Mouse (Mus musculus) erythroblast, embryonic 14.5 days (primary cell): ENCODE results near the gene Yes1.

Source experiments
- GATA1 ChIP-seq: IDR thresholded peaks from 2 replicates; pipeline ENCODE4 v1.6.1; 2012; ENCODE audit warnings: low read length, inconsistent platforms, mixed read lengths
- TAL1 ChIP-seq: IDR thresholded peaks from 3 replicates; pipeline ENCODE4 v1.6.1; 2012; ENCODE audit warnings: low read length, inconsistent platforms, mixed read lengths

DNA sequence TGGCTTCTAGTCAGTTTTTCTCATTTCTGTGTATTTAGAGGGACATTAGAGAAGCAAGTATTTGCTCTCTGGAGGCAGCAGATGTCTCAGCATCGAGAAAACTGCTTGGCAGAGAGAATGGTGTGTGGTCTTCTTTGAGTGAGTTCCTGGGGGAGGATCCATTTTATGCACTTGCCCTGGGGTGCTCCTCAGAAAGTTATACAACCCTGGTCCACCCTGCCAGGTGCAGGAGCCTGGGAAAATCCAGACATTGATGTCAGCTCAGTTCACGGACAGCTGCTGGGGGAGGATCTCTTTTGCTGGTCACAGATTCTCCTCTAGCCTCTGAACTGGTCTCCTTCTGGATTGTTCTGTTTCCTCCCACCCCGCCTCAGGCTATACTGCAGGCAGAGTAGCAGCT, 110.3 kb downstream of the Yes1 start:
- no peak for TF ChIP-seq GATA1
- no peak for TF ChIP-seq TAL1
